Mouse (Mus musculus): ENCODE measurements around the gene Tnik. TPM values are rescaled to one million over a fixed set of nuclear protein-coding genes. Genes with fewer than 3 reads are reported as not detected.

Tnik gene
- total and polyA plus RNA-seq, 2 experiments from 2014 or later, result 9.2 to 27.5 TPM

DNA sequence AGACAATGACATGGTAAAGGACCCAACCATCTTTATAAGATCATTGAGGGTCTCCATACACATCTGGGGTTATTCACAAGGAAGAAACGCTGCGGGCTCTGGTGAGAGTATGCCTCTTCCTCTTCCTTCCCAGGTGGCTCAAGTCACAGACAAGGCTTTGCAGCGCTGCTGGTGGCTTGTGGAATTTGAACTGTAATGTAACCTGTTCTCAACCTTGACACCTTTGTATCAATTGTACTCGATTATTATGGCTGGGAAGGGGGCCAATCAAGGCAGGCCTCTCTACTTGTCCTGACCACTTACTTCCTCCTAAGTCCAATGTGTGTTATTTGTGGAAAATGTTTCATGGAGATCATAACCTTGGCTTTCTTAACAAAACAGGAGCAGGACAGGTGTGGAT lies 30.1 kb upstream of the Tnik start:
- H3K4me2 ChIP-seq (ENCODE audit: low read depth, low read length), result no peak overlapping the region
- no peaks in the 10 kb centered on the region for H3K4me1 ChIP-seq (ENCODE audit: control insufficient read depth, insufficient read depth)
- no peak overlapping the region for H3K27ac ChIP-seq (ENCODE audit: low read depth)
- ATAC-seq (ENCODE audit: insufficient read depth, low read depth) (no peak), DNase-seq (ENCODE audit: low spot score) (no peak)
- TF ChIP-seq CTCF (IDR thresholded peaks at IDR 0.05; ENCODE audit: low read depth), result no peak
- TF ChIP-seq EP300 (IDR thresholded peaks at IDR 0.05; ENCODE audit: low read depth), result no peak
- H3K27me3 ChIP-seq (ENCODE audit: control insufficient read depth, insufficient read depth, low read length), result no peaks in the 10 kb centered on the region
- WGBS, result 80% methylated on average over 4 of the region's 4 CpGs
- H3K9ac ChIP-seq (replicated peaks; ENCODE audit: low read depth, low read length), result no peak overlapping the region
- no peaks in the 10 kb centered on the region for H3K36me3 ChIP-seq (replicated peaks; ENCODE audit: control insufficient read depth, insufficient read depth, low read length)
- H3K9me3 ChIP-seq (replicated peaks; ENCODE audit: control insufficient read depth, low read length), result no peaks in the 10 kb centered on the region
- H3K4me3 ChIP-seq (ENCODE audit: low read depth, low read length), result no peak overlapping the region

GRCm38 (mm10) chr3:28234179-28234578 lies 28.8 kb upstream of the Tnik start:
- WGBS, result 56% methylated on average over 7 of the region's 7 CpGs
- Histone ChIP-seq H3K4me3 (ENCODE audit: low read depth, low read length) (no peak overlapping the region), H3K27me3 (ENCODE audit: control insufficient read depth, insufficient read depth, low read length) (no peaks in the 10 kb centered on the region), H3K36me3 (replicated peaks; ENCODE audit: control insufficient read depth, insufficient read depth, low read length) (no peaks in the 10 kb centered on the region), H3K27ac (ENCODE audit: low read depth) (no peak overlapping the region), H3K4me2 (ENCODE audit: low read depth, low read length) (no peak overlapping the region), H3K4me1 (ENCODE audit: control insufficient read depth, insufficient read depth) (no peaks in the 10 kb centered on the region), H3K9ac (replicated peaks; ENCODE audit: low read depth, low read length) (no peak overlapping the region), H3K9me3 (replicated peaks; ENCODE audit: control insufficient read depth, low read length) (no peaks in the 10 kb centered on the region)
- TF ChIP-seq EP300 (IDR thresholded peaks at IDR 0.05; ENCODE audit: low read depth) (no peak), CTCF (IDR thresholded peaks at IDR 0.05; ENCODE audit: low read depth) (no peak)
- DNase-seq (ENCODE audit: low spot score) (no peak), ATAC-seq (ENCODE audit: insufficient read depth, low read depth) (no peak)

GRCm38 (mm10) chr3:28236689-28237088 lies 26.3 kb upstream of the Tnik start:
- Histone ChIP-seq H3K4me3 (ENCODE audit: low read depth, low read length) (no peak overlapping the region), H3K36me3 (replicated peaks; ENCODE audit: control insufficient read depth, insufficient read depth, low read length) (no peaks in the 10 kb centered on the region), H3K27me3 (ENCODE audit: control insufficient read depth, insufficient read depth, low read length) (no peaks in the 10 kb centered on the region), H3K9me3 (replicated peaks; ENCODE audit: control insufficient read depth, low read length) (no peaks in the 10 kb centered on the region), H3K9ac (replicated peaks; ENCODE audit: low read depth, low read length) (no peak overlapping the region), H3K27ac (ENCODE audit: low read depth) (no peak overlapping the region), H3K4me1 (ENCODE audit: control insufficient read depth, insufficient read depth) (no peaks in the 10 kb centered on the region), H3K4me2 (ENCODE audit: low read depth, low read length) (no peak overlapping the region)
- DNase-seq (ENCODE audit: low spot score), result no peak
- WGBS, result 92% methylated on average over 4 of the region's 4 CpGs
- no peak for ATAC-seq (ENCODE audit: insufficient read depth, low read depth)
- no peak for TF ChIP-seq EP300 (IDR thresholded peaks at IDR 0.05; ENCODE audit: low read depth)
- no peak for TF ChIP-seq CTCF (IDR thresholded peaks at IDR 0.05; ENCODE audit: low read depth)

- Histone ChIP-seq H3K36me3 (replicated peaks; ENCODE audit: control insufficient read depth, insufficient read depth, low read length) (no peaks in the 10 kb centered on the region), H3K4me3 (ENCODE audit: low read depth, low read length) (no peak overlapping the region), H3K27ac (ENCODE audit: low read depth) (no peak overlapping the region), H3K9me3 (replicated peaks; ENCODE audit: control insufficient read depth, low read length) (no peaks in the 10 kb centered on the region), H3K4me1 (ENCODE audit: control insufficient read depth, insufficient read depth) (no peaks in the 10 kb centered on the region), H3K27me3 (ENCODE audit: control insufficient read depth, insufficient read depth, low read length) (no peaks in the 10 kb centered on the region), H3K4me2 (ENCODE audit: low read depth, low read length) (no peak overlapping the region), H3K9ac (replicated peaks; ENCODE audit: low read depth, low read length) (no peak overlapping the region)
- no peak for ATAC-seq (ENCODE audit: insufficient read depth, low read depth)
- no peak for TF ChIP-seq CTCF (IDR thresholded peaks at IDR 0.05; ENCODE audit: low read depth)
- no peak for TF ChIP-seq EP300 (IDR thresholded peaks at IDR 0.05; ENCODE audit: low read depth)
- no peak for DNase-seq (ENCODE audit: low spot score)
- WGBS, result 58% methylated on average over 2 of the region's 2 CpGs
These were observed 24.9 kb upstream of the Tnik start for GRCm38 (mm10) chr3:28238136-28238535.

- ATAC-seq (ENCODE audit: insufficient read depth, low read depth) (no peak), DNase-seq (ENCODE audit: low spot score) (no peak)
- no peak overlapping the region for H3K27ac ChIP-seq (ENCODE audit: low read depth)
These were observed 20.5 kb upstream of the Tnik start for GRCm38 (mm10) chr3:28242561-28242960.

GRCm38 (mm10) chr3:28244244-28244890 lies 18.6 kb upstream of the Tnik start:
- H3K4me3 ChIP-seq (ENCODE audit: low read depth, low read length), result no peak overlapping the region
- H3K9ac ChIP-seq (replicated peaks; ENCODE audit: low read depth, low read length), result no peak overlapping the region
- WGBS, result 80% methylated on average over 5 of the region's 5 CpGs
- no peaks in the 10 kb centered on the region for H3K9me3 ChIP-seq (replicated peaks; ENCODE audit: control insufficient read depth, low read length)
- no peaks in the 10 kb centered on the region for H3K27me3 ChIP-seq (ENCODE audit: control insufficient read depth, insufficient read depth, low read length)
- H3K4me1 ChIP-seq (ENCODE audit: control insufficient read depth, insufficient read depth), result no peaks in the 10 kb centered on the region
- H3K27ac ChIP-seq (ENCODE audit: low read depth), result no peak overlapping the region
- no peaks in the 10 kb centered on the region for H3K36me3 ChIP-seq (replicated peaks; ENCODE audit: control insufficient read depth, insufficient read depth, low read length)
- ATAC-seq (ENCODE audit: insufficient read depth, low read depth) (no peak), DNase-seq (ENCODE audit: low spot score) (no peak)
- no peak overlapping the region for H3K4me2 ChIP-seq (ENCODE audit: low read depth, low read length)
- TF ChIP-seq EP300 (IDR thresholded peaks at IDR 0.05; ENCODE audit: low read depth) (no peak), CTCF (IDR thresholded peaks at IDR 0.05; ENCODE audit: low read depth) (no peak)

More at GRCm38 (mm10) chr3:28242561-28242960, 20.5 kb upstream of the Tnik start:
- H3K36me3 ChIP-seq (replicated peaks; ENCODE audit: control insufficient read depth, insufficient read depth, low read length), result no peaks in the 10 kb centered on the region
- no peaks in the 10 kb centered on the region for H3K27me3 ChIP-seq (ENCODE audit: control insufficient read depth, insufficient read depth, low read length)
- H3K4me1 ChIP-seq (ENCODE audit: control insufficient read depth, insufficient read depth), result no peaks in the 10 kb centered on the region
- WGBS, result 59% methylated on average over 2 of the region's 2 CpGs
- no peaks in the 10 kb centered on the region for H3K9me3 ChIP-seq (replicated peaks; ENCODE audit: control insufficient read depth, low read length)
- no peak overlapping the region for H3K4me2 ChIP-seq (ENCODE audit: low read depth, low read length)
- no peak overlapping the region for H3K4me3 ChIP-seq (ENCODE audit: low read depth, low read length)
- TF ChIP-seq EP300 (IDR thresholded peaks at IDR 0.05; ENCODE audit: low read depth) (no peak), CTCF (IDR thresholded peaks at IDR 0.05; ENCODE audit: low read depth) (no peak)
- H3K9ac ChIP-seq (replicated peaks; ENCODE audit: low read depth, low read length), result no peak overlapping the region

Measured in heart, postnatal 0 days (tissue).